Mouse (Mus musculus) gastrocnemius, postnatal 10 days (tissue): Measurements from ENCODE around the gene Agfg2. TPM values are rescaled to one million over a fixed set of nuclear protein-coding genes. Genes with fewer than 3 reads are reported as not detected.

Source experiments
- DNase-seq: peaks from one replicate; pipeline ENCODE4 v3.0.0; 2021; ENCODE audit warnings: mixed read lengths
- total RNA-seq, 2 experiments: library from RNA; stranded (reverse); gene quantifications; 2 replicates each; pipeline ENCODE4 v1.2.3; 2021

Agfg2 gene
- total RNA-seq, 2 experiments from 2014 or later = 4.3 to 5.9 TPM

DNA sequence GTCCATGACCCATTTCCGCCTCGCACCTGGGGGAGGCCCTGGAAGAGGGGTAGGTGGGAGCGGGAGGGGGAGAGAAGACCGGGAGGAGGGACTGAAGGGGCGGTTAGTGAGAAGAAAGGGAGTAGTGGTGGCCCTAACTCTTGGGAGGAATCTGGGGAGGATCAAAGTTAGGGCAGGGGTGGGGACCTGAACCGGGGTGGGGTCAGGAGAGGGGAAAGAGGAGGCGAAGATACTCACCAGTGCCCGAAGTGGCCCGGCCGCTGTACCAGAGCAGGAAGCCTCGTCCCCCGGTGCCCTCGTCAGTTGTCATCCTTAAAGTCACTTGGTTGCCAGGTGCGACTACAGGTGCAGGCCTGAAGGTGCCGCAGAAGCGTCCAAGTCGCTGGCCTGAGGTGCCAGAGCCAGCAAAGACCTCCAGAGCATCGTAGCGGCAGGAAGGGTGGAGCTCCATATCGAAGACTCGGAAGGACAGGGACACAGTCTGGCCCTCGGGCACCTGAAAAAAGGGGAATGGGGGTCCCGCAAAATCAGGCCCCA lies 75.8 kb downstream of the Agfg2 start:
- no peak for DNase-seq

DNA sequence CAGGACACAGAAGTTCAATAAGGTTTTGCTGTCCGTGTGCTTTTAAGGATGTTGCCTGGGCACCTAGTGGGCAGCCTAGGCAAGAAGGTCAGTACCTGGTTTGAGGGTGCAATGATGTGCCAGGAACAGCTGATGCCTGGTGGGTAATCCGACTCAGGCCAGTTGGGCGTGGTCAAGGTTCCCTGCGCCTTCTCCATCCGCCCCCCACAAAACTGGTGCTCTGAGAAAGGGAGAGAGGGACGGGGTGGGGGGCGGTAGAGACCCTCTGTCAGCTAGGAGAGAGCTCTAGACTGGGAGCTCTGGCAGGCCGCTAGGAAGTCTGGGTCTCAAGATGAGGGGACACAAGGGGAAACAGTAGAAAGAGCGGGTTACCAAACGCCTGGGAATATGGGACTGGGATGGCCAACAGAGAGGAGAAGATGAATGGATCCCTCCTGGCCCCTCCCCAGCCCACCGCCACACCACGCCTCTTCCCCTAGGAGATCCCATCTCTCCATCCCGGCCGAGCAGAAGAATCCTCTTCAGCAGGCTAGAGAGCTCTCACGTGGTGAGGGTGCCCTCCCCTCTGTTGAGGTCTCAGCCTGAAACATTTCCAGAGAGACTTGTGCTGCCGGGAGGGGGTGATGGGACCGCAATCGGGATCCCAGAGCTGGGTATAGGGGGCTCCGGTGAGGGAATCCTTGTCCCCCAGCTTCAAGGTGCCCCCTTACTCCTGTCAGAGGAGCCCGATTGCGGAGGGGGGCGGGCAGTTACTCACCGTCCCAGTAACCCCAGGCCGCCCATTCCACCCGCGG lies 76.5 kb downstream of the Agfg2 start:
- no peak for DNase-seq

DNA sequence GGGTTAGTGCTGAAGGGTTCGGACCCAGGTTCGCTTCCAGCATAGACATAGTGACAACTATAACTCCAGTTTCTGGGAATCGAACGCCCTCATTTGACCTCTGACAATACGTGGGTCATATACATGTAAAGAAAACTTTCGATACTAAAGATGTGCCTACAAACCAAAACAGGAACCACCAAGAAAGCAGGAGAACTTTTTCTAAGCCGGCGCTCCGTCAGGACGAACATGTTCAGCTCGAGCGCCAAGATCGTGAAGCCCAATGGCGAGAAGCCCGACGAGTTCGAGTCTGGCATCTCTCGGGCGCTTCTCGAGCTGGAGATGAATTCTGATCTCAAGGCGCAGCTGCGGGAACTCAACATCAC lies 83.2 kb downstream of the Agfg2 start:
- DNase-seq = peak; percentile 59

DNA sequence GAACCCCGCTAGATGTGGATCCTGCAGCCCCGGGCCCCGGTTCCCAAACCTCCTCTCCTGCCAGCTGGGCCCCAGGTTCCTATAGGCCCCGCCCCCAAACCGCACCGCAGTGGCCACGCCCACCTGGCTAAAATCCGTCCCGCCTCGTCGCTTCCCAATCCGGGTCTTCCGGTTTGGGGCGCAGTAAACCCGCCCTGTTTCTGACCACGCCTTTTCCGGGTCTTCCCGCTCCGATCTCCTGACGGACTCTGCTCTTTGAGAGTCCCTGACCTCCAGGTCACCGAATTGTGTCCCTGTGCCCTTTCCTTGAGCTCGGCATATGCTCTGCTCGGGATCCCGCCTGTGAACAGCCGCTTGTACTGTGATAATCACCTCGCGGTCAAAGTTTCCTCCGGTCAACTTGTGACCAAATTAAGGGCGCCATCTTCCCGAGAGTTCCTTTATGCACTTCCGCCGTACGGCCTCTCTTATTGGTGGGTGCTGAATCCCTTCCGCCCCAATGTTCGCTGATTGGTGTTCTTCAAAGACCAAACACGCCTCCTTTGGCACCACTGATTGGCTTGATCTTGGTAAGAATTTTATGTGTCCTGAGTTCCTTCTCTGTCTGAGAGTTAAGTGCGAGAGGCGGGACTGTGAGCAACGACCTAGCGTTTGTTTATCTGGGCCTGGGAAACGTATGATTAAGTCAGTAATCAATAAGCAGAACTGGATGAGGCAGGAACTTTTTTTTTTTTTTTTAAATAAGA lies 83.7 kb downstream of the Agfg2 start, which contains the start of gene Mospd3:
TSS of gene Mospd3 (minus strand) at position 440 of the 746 bp plus-strand sequence.
- DNase-seq = peak; percentile 96

Other genes with a start within 250 kb of the Agfg2 start
- gene Zan, start 207.7 kb downstream of the Agfg2 start, total RNA-seq = under 1 TPM; 0.23 to 0.31 TPM
- 10 to 100 TPM; 16.6 to 18.5 TPM for gene Pop7, start 182.2 kb downstream of the Agfg2 start, total RNA-seq
- 10 to 100 TPM; 23.0 to 25.3 TPM for gene Gigyf1, start 166.2 kb downstream of the Agfg2 start, total RNA-seq
- not detected for gene Epo, start 151.5 kb downstream of the Agfg2 start, total RNA-seq
- gene Gnb2, start 151.2 kb downstream of the Agfg2 start, total RNA-seq = 100 to 1,000 TPM; 301 to 324 TPM
- gene Actl6b, start 131.2 kb downstream of the Agfg2 start, total RNA-seq = under 1 TPM in 1 of 2 experiments, not detected in 1; 0.16 TPM
- gene Tfr2, start 114.9 kb downstream of the Agfg2 start, total RNA-seq = under 1 TPM in 1 of 2 experiments, not detected in 1; 0.56 TPM
- gene Mospd3, start 83.7 kb downstream of the Agfg2 start, total RNA-seq = 10 to 100 TPM; 16.5 to 29.5 TPM
- gene Pcolce, start 70.9 kb downstream of the Agfg2 start, total RNA-seq = 100 to 1,000 TPM; 292 to 390 TPM
- under 1 TPM; 0.33 to 0.70 TPM for gene Fbxo24, start 55.7 kb downstream of the Agfg2 start, total RNA-seq
- 10 to 100 TPM; 15.9 to 17.7 TPM for gene Lrch4, start 55.6 kb downstream of the Agfg2 start, total RNA-seq
- gene Gm20605, start 55.6 kb downstream of the Agfg2 start, total RNA-seq = 1 to 10 TPM; 4.1 to 7.7 TPM
- gene Sap25, start 43.4 kb downstream of the Agfg2 start, total RNA-seq = 1 to 10 TPM; 2.1 to 4.0 TPM
- under 1 TPM; 0.42 to 0.61 TPM for gene Irs3, start 39.0 kb downstream of the Agfg2 start, total RNA-seq
- under 1 TPM; 0.45 to 0.75 TPM for gene Nyap1, start 56.9 kb upstream of the Agfg2 start, total RNA-seq
- 100 to 1,000 TPM; 189 to 203 TPM for gene Tsc22d4, start 61.0 kb upstream of the Agfg2 start, total RNA-seq
- 10 to 100 TPM in 1 of 2 experiments, 1 to 10 TPM in 1; 9.8 to 13.5 TPM for gene Ppp1r35, start 94.1 kb upstream of the Agfg2 start, total RNA-seq
- 10 to 100 TPM; 22.4 to 22.8 TPM for gene Mepce, start 102.9 kb upstream of the Agfg2 start, total RNA-seq
- gene Zcwpw1, start 103.1 kb upstream of the Agfg2 start, total RNA-seq = 1 to 10 TPM; 2.0 to 3.1 TPM
- gene Pilra, start 151.6 kb upstream of the Agfg2 start, total RNA-seq = under 1 TPM; 0.54 to 0.75 TPM
- gene Pilrb1, start 173.4 kb upstream of the Agfg2 start, total RNA-seq = 1 to 10 TPM in 1 of 2 experiments, under 1 TPM in 1; 0.45 to 1.3 TPM
- under 1 TPM in 1 of 2 experiments, not detected in 1; 0.56 TPM for gene Pilrb2, start 187.1 kb upstream of the Agfg2 start, total RNA-seq
- not detected for gene Cyp3a13, start 236.9 kb upstream of the Agfg2 start, total RNA-seq